Mouse (Mus musculus) liver, embryonic 11.5 days (tissue): ENCODE results near the gene Slc43a1. TPM values are rescaled to one million over a fixed set of nuclear protein-coding genes. Genes with fewer than 3 reads are reported as not detected.

Source experiments
- ATAC-seq: fragments of 200-750 bp; cut with Nextera tagmentation; replicated peaks from 2 replicates; pipeline ENCODE4 v1.8.0; 2017; ENCODE audit warnings: moderate number of reproducible peaks, mild to moderate bottlenecking, moderate TSS enrichment, moderate library complexity; ENCODE audit not compliant: low FRiP score
- DNase-seq: peaks from one replicate; pipeline ENCODE4 v3.0.0-alpha.2; 2017; ENCODE audit warnings: low spot score
- H3K27ac ChIP-seq: fragments of 300-500 bp; sonication (generic); 2 replicates; pipeline ENCODE4 v1.5.1; 2014; ENCODE audit warnings: mild to moderate bottlenecking, low read depth, low read length, control low read depth
- H3K27me3 ChIP-seq: fragments of 300-500 bp; sonication (generic); replicated peaks from 2 replicates; pipeline ENCODE4 v1.6.1; 2014; ENCODE audit warnings: low read length, mixed read lengths; ENCODE audit not compliant: control insufficient read depth, insufficient read depth
- H3K36me3 ChIP-seq: fragments of 300-500 bp; sonication (generic); 2 replicates; pipeline ENCODE4 v1.6.1; 2014; ENCODE audit warnings: mild to moderate bottlenecking, low read length, moderate library complexity, mixed read lengths; ENCODE audit not compliant: control insufficient read depth, insufficient read depth
- H3K4me1 ChIP-seq: fragments of 300-500 bp; sonication (generic); replicated peaks from 2 replicates; pipeline ENCODE4 v1.6.1; 2014; ENCODE audit warnings: low read length, mixed read lengths; ENCODE audit not compliant: control insufficient read depth, insufficient read depth
- H3K4me2 ChIP-seq: fragments of 300-500 bp; sonication (generic); 2 replicates; pipeline ENCODE4 v1.6.1; 2014; ENCODE audit warnings: mild to moderate bottlenecking, control low read depth, moderate library complexity
- H3K4me3 ChIP-seq: fragments of 300-500 bp; sonication (generic); 2 replicates; pipeline ENCODE4 v1.5.1; 2014; ENCODE audit warnings: low read depth, low read length, control low read depth
- H3K9ac ChIP-seq: fragments of 300-500 bp; sonication (generic); 2 replicates; pipeline ENCODE4 v1.6.1; 2014; ENCODE audit warnings: low read depth, low read length, control low read depth
- H3K9me3 ChIP-seq: fragments of 300-500 bp; sonication (generic); 2 replicates; pipeline ENCODE4 v1.6.1; 2016; ENCODE audit warnings: low read length, inconsistent platforms, mixed read lengths; ENCODE audit not compliant: control insufficient read depth
- WGBS: fragments of 180-500 bp; shearing (Covaris S2); extraction: QIAGEN DNeasy Blood & Tissue Kit; methylation state at CpG from one replicate; pipeline ENCODE4 v1.1.7; 2014; 5-methylcytosine and 5-hydroxymethylcytosine counted together
- polyA plus RNA-seq: library from polyadenylated mRNA; unstranded; fragments of >200 nt; fragmentation: Nextera tagmentation; extraction: Ambion mirVana; gene quantifications from 2 replicates; pipeline ENCODE4 v1.2.1, GENCODE M21; 2014

The Slc43a1 gene
- 83.2 and 101 TPM in 2 replicates for polyA plus RNA-seq

DNA sequence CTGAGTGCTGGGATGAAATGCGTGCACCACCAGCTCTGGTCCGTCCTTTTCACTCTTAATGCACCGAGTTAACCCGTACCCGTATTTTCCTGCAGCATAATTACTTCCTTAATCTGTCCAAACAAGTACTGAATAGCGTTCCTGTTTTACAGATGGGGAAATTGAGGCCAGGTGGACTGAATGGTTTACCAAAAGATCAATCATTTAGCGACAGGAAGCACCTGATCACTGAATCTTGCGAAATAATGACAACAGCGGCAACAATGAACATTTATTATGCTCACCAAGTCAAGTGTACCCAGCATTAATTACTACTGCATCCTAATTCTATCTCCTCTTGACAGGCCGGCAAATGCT is at the start of gene Slc43a1:
TSS of gene Slc43a1 (plus strand) at position 258 of the 357 bp plus-strand sequence.
- Histone ChIP-seq H3K4me3 (peak within 1 kb of the TSS; percentile 67), H3K27ac (peak within 1 kb of the TSS; percentile 95), H3K4me1 (peaks cover 29% of the 10 kb centered on the region), H3K9me3 (no peaks in the 10 kb centered on the region), H3K27me3 (no peaks in the 10 kb centered on the region), H3K4me2 (peak within 1 kb of the TSS; percentile 89), H3K36me3 (no peaks in the 10 kb centered on the region), H3K9ac (peak within 1 kb of the TSS; percentile 81)
- DNase-seq = no peak
- no peak for ATAC-seq
- WGBS = 21% methylated on average over 10 of the region's 10 CpGs

DNA sequence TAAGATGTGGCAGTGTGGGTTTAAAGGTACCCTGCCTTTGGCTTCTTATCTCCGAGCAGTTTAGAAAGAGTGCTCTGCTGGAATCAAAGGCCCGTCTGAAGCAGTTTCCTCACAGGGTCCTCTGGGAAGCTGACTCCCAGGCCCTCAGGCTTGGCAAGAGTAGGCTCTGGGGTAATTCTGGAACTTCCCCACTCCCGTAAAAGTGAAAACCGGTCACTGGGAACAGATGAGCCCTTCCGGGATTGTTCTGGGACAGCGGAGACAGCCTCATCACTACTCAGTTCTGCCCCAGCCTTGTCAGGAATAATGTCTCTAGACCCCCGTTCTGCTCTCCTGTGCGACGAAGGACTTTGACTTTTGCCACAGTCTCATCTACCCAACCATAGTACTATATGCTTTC is 48.2 kb upstream of the Slc43a1 start:
- H3K4me1 ChIP-seq = peaks cover 5% of the 10 kb centered on the region
- H3K9me3 ChIP-seq = peaks cover under 1% of the 10 kb centered on the region; the same call in 1 of the 2 replicates
- H3K4me3 ChIP-seq = no peak overlapping the region
- no peaks in the 10 kb centered on the region for H3K36me3 ChIP-seq
- peaks cover 3% of the 10 kb centered on the region; the same call in 1 of the 2 replicates for H3K27me3 ChIP-seq
- WGBS = 53% methylated on average over 9 of the region's 9 CpGs
- DNase-seq (no peak), ATAC-seq (no peak)
- H3K9ac ChIP-seq = no peak overlapping the region
- no peak overlapping the region for H3K4me2 ChIP-seq
- H3K27ac ChIP-seq = no peak overlapping the region

DNA sequence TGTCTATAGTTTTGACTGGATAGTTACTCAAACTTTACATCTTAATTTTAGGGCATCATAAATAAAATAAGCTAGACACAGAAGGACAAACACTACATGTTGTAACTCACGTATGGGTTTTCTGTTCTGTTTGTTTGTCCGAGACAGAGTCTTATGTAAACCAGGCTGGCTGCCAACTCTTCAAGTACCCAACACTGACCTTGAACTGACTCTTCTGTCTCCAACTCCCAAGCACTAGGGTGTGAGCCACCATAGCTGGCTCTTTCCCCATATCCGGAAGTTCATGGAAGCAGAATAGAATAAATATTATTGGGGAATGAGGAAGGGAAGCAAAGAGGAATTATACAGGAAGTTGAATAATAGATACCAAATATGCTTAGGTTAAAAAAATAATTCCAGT is 46.1 kb upstream of the Slc43a1 start:
- H3K9ac ChIP-seq = no peak overlapping the region
- no peak overlapping the region for H3K4me2 ChIP-seq
- peaks cover 3% of the 10 kb centered on the region; the same call in 1 of the 2 replicates for H3K27me3 ChIP-seq
- H3K36me3 ChIP-seq = no peaks in the 10 kb centered on the region
- H3K4me1 ChIP-seq = peaks cover 7% of the 10 kb centered on the region
- no peak overlapping the region for H3K27ac ChIP-seq
- DNase-seq (no peak), ATAC-seq (no peak)
- peaks cover 3% of the 10 kb centered on the region; the same call in 1 of the 2 replicates for H3K9me3 ChIP-seq
- 85% methylated on average over 3 of the region's 3 CpGs for WGBS
- no peak overlapping the region for H3K4me3 ChIP-seq

DNA sequence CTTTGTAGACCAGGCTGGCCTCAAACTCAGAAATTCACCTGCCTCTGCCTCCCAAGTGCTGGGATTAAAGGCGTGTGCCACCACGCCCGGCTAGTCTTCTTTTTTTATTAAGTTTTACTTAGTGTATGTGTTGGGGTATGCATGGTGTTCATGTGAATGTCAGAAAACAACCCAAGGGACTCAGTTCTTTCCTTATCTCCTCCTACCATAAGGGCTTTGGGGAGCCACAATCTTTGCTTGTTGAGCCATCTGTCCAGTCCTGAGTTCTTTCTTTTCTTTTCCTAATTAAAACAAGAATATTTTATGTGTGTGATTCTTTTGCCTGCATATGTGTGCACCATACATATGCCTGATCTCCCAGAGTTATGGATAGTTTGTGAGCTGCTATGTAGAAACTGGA is 45.5 kb upstream of the Slc43a1 start:
- no peak for DNase-seq
- ATAC-seq = peak; percentile 78
- H3K4me1 ChIP-seq = peaks cover 12% of the 10 kb centered on the region
- H3K4me2 ChIP-seq = no peak overlapping the region
- peaks cover 3% of the 10 kb centered on the region; the same call in 1 of the 2 replicates for H3K27me3 ChIP-seq
- H3K9ac ChIP-seq = no peak overlapping the region
- WGBS = 63% methylated on average over 3 of the region's 3 CpGs
- no peak overlapping the region for H3K27ac ChIP-seq
- H3K36me3 ChIP-seq = no peaks in the 10 kb centered on the region
- peaks cover 3% of the 10 kb centered on the region; the same call in 1 of the 2 replicates for H3K9me3 ChIP-seq
- no peak overlapping the region for H3K4me3 ChIP-seq

DNA sequence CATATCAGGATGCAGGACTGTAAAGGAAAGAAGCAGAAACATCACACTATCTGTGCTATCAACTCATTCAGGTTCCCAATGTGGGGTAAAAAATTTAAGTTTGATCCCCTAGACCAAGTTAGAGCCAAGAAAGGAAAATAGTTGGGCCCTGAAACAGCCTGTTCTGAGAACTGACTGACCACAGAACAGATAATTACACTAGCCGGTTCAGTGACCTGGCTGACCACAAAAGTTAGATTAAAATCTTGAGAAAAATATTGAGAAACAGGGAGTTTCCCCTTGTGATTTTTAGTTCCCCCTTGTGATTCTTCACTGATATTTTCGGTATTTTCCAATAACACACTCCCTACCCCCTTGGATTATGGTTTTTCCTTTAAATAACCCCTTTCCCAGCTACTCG is 44.8 kb upstream of the Slc43a1 start:
- H3K27ac ChIP-seq = no peak overlapping the region
- no peak overlapping the region for H3K4me3 ChIP-seq
- no peaks in the 10 kb centered on the region for H3K36me3 ChIP-seq
- DNase-seq (no peak), ATAC-seq (no peak)
- H3K4me2 ChIP-seq = no peak overlapping the region
- whole genome bisulfite sequencing = 55% methylated on average over 3 of the region's 3 CpGs
- H3K4me1 ChIP-seq = peaks cover 14% of the 10 kb centered on the region
- H3K27me3 ChIP-seq = peaks cover 3% of the 10 kb centered on the region; the same call in 1 of the 2 replicates
- H3K9me3 ChIP-seq = peaks cover 3% of the 10 kb centered on the region; the same call in 1 of the 2 replicates
- no peak overlapping the region for H3K9ac ChIP-seq

DNA sequence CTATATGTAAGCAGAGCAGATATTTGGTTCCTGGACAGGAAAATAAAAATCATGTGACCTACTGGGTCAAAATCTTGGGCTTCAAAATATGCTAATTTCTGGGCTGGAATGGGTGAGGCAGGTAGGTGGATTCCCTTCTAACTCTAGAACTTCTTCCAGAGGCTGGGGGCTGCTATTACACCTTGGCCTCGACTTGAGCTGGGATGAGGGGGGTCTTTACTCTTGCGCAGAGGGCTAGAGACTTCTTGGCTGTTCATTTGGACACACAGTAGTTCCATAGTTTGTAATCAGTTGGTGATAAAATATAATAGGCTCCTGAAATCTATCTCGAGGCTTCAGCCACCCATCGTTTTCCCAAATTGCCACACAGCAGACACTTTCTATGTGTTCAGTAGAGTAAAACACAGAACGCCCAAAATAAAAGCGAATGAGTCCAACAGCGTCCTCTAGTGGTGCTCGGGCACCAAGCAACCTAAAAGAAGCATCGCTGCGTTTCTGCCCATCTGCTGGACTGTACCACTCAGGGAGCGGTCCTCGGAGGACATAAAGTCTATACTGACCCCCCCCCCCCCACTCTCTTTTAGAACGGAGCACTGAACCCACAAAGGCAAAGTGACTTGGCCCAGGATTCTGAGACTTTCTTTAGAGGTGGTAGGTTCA is 40.7 kb upstream of the Slc43a1 start:
- no peaks in the 10 kb centered on the region for H3K27me3 ChIP-seq
- peaks cover 18% of the 10 kb centered on the region for H3K4me1 ChIP-seq
- no peaks in the 10 kb centered on the region for H3K36me3 ChIP-seq
- ATAC-seq (peak; percentile 58), DNase-seq (peak; percentile 69)
- H3K4me2 ChIP-seq = peak overlapping the region; percentile 93
- 10% methylated on average over 13 of the region's 13 CpGs for WGBS
- H3K9me3 ChIP-seq = peaks cover 3% of the 10 kb centered on the region; the same call in 1 of the 2 replicates
- peak overlapping the region; percentile 84 for H3K27ac ChIP-seq
- H3K4me3 ChIP-seq = peak overlapping the region; percentile 77
- peak overlapping the region; percentile 75 for H3K9ac ChIP-seq

DNA sequence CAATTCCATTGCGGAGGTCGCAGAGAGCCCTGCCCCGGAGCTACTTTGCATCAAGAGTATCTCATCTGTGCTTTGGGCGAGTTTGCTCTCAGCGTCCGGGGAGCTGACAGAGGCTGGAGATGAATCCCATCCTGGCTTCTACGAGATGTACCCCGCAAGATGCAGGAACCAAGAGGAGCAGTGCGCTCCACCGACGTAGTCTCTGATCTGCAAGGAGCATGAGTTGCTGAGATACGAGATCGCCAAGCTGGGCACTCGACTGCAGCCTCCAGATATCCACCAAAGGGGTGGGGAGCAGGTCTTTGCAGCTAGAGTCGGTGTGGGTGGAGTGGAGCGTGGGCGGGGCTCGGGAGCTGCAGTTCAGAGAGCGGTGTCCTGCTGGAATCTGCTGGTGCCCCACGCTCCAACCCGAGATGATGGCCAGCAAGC is 40.1 kb upstream of the Slc43a1 start, which contains the start of gene Ube2l6:
TSS of gene Ube2l6 (plus strand) at position 336 of the 429 bp plus-strand sequence.
- Histone ChIP-seq H3K4me1 (peaks cover 15% of the 10 kb centered on the region; the same call in 1 of the 2 replicates), H3K4me2 (peak within 1 kb of the TSS; percentile 93), H3K4me3 (peak within 1 kb of the TSS; percentile 77), H3K27me3 (no peaks in the 10 kb centered on the region), H3K9ac (peak within 1 kb of the TSS; percentile 75), H3K9me3 (peaks cover 3% of the 10 kb centered on the region; the same call in 1 of the 2 replicates), H3K27ac (peak within 1 kb of the TSS; percentile 84), H3K36me3 (no peaks in the 10 kb centered on the region)
- DNase-seq = peak; percentile 81
- WGBS = under 1% methylated on average over 21 of the region's 21 CpGs
- ATAC-seq = peak; percentile 92

DNA sequence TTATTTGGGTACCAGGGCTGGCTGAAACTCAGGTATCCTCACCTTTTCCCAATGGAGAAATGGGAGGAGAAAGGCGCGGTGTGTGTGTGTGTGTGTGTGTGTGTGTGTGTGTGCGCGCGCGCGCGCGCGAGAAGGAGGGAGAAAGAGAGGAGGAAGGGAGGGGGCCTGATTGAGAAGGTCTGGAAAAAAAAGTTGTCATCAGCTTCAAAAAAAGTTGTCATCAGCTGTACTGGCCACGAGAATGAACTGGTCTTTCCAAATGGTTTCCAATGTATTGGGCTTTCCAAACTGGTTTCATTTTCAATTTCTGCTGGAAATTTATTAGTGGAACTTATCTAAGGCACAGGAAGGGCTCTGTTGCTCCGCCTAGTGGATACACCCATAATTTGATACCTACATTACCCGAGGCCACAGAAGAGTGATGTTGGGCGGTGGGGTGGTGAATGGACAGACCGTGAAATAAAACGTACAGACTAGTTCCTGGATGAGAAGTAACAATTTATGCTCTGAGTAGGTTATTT is 39.5 kb upstream of the Slc43a1 start:
- Histone ChIP-seq H3K4me1 (peaks cover 13% of the 10 kb centered on the region; the same call in 1 of the 2 replicates), H3K4me2 (peak overlapping the region; percentile 93), H3K36me3 (no peaks in the 10 kb centered on the region), H3K27ac (peak overlapping the region; percentile 84), H3K9me3 (peaks cover 3% of the 10 kb centered on the region; the same call in 1 of the 2 replicates), H3K27me3 (no peaks in the 10 kb centered on the region), H3K4me3 (peak overlapping the region; percentile 77), H3K9ac (peak overlapping the region; percentile 75)
- peak; percentile 61 for ATAC-seq
- DNase-seq = peak; percentile 53
- WGBS = under 1% methylated on average over 16 of the region's 16 CpGs
